Mouse (Mus musculus): ENCODE measurements around the gene Mkrn2os.

GRCm38 (mm10) chr6:115620942-115621341, 28.6 kb upstream of the Mkrn2os start:
- no peak for TF ChIP-seq EP300 (optimal IDR thresholded peaks at IDR 0.05)
- TF ChIP-seq CTCF (IDR thresholded peaks at IDR 0.05; ENCODE audit: low read depth): no peak

Measured in stomach, postnatal 0 days (tissue).